ENCODE assay signal across 8 mouse cellular contexts in genomic region chr10:67311277-67311959, GRCm38 (mm10). TPM values are rescaled to one million over a fixed set of nuclear protein-coding genes. Genes with fewer than 3 reads are reported as not detected.
DNase-seq lines count a peak whose midpoint lies in the region; ATAC-seq lines count a peak whose summit lies in the region.

No protein-coding gene starts in this region.

- H3K4me2 ChIP-seq in neural tube, embryonic 11.5 days (ENCODE audit: low read depth) = no peak overlapping the region
- H3K4me2 ChIP-seq in forebrain, embryonic 14.5 days (ENCODE audit: low read length) = no peak overlapping the region
- H3K4me2 ChIP-seq in hindbrain, embryonic 14.5 days (replicated peaks) = no peak overlapping the region

- no peak overlapping the region for H3K4me3 ChIP-seq in neural tube, embryonic 11.5 days (ENCODE audit: low read depth, low read length)
- H3K4me3 ChIP-seq in forebrain, embryonic 14.5 days (ENCODE audit: low read depth, low read length) = no peak overlapping the region
- no peak overlapping the region for H3K4me3 ChIP-seq in hindbrain, embryonic 14.5 days (replicated peaks; ENCODE audit: low read length)
- no peak overlapping the region for H3K4me3 ChIP-seq in macrophage (ENCODE audit: inconsistent target)

- no peak overlapping the region for H3K27ac ChIP-seq in neural tube, embryonic 11.5 days (ENCODE audit: low read depth, low read length)
- H3K27ac ChIP-seq in forebrain, embryonic 14.5 days (ENCODE audit: low read depth, low read length) = no peak overlapping the region
- H3K27ac ChIP-seq in hindbrain, embryonic 14.5 days = no peak overlapping the region
- 0 out of 2 replicates have a peak overlapping the region, but pooled peaks have one; percentile 22 for H3K27ac ChIP-seq in macrophage

- peak; percentile 64 for DNase-seq in neural tube, embryonic 11.5 days (ENCODE audit: low spot score)
- DNase-seq in neural tube, embryonic 10.5 days (ENCODE audit: extremely low spot score, low spot score) = no peak
- peak; percentile 79 for DNase-seq in brain, adult 2 months (ENCODE audit: low read depth, low spot score)
- peak; percentile 83 for DNase-seq in forebrain, embryonic 14.5 days (ENCODE audit: low spot score)
- DNase-seq in hindbrain, embryonic 14.5 days (ENCODE audit: low spot score) = peak; percentile 75
- DNase-seq in layer of hippocampus, postnatal 25 days (ENCODE audit: extremely low spot score in 1 of 2, low spot score in 1 of 2) = peak; percentile 23 to 54
- DNase-seq in spleen, adult 12 weeks (ENCODE audit: low spot score) = peak; percentile 19

- no peaks in the 10 kb centered on the region for H3K79me2 ChIP-seq in macrophage (ENCODE audit: inconsistent target)

- no peaks in the 10 kb centered on the region for H3K9me3 ChIP-seq in neural tube, embryonic 11.5 days (ENCODE audit: control insufficient read depth, low read length)
- no peaks in the 10 kb centered on the region for H3K9me3 ChIP-seq in forebrain, embryonic 14.5 days (replicated peaks; ENCODE audit: control insufficient read depth, low read length)
- no peaks in the 10 kb centered on the region for H3K9me3 ChIP-seq in hindbrain, embryonic 14.5 days (ENCODE audit: control insufficient read depth, low read length)

- no peak for ATAC-seq in neural tube, embryonic 11.5 days (ENCODE audit: insufficient read depth, low FRiP score, low TSS enrichment)
- peak; percentile 77 for ATAC-seq in forebrain, embryonic 14.5 days
- ATAC-seq in hindbrain, embryonic 14.5 days (ENCODE audit: low FRiP score) = peak; percentile 72; the same call in 1 of the 2 replicates

- H3K4me1 ChIP-seq in neural tube, embryonic 11.5 days (ENCODE audit: control insufficient read depth, insufficient read depth, low read length) = no peaks in the 10 kb centered on the region
- H3K4me1 ChIP-seq in forebrain, embryonic 14.5 days (ENCODE audit: control insufficient read depth, insufficient read depth, low read length) = no peaks in the 10 kb centered on the region
- no peaks in the 10 kb centered on the region for H3K4me1 ChIP-seq in hindbrain, embryonic 14.5 days (replicated peaks; ENCODE audit: control insufficient read depth, insufficient read depth, low read length)

- 35% methylated on average over 9 of the region's 9 CpGs for WGBS in neural tube, embryonic 11.5 days
- 36% methylated on average over 9 of the region's 9 CpGs for WGBS in forebrain, embryonic 14.5 days
- WGBS in hindbrain, embryonic 14.5 days = 40% methylated on average over 9 of the region's 9 CpGs
- WGBS in macrophage (ENCODE audit: missing documents) = 14% methylated on average over 9 of the region's 9 CpGs

- no peaks in the 10 kb centered on the region for H3K36me3 ChIP-seq in neural tube, embryonic 11.5 days (ENCODE audit: control insufficient read depth, insufficient read depth, low read length)
- H3K36me3 ChIP-seq in forebrain, embryonic 14.5 days (ENCODE audit: control insufficient read depth, insufficient read depth, low read length) = no peaks in the 10 kb centered on the region
- no peaks in the 10 kb centered on the region for H3K36me3 ChIP-seq in hindbrain, embryonic 14.5 days (replicated peaks; ENCODE audit: control insufficient read depth, insufficient read depth)
- no peaks in the 10 kb centered on the region for H3K36me3 ChIP-seq in macrophage (ENCODE audit: inconsistent target)

- H3K27me3 ChIP-seq in neural tube, embryonic 11.5 days (ENCODE audit: control insufficient read depth, insufficient read depth, low read length) = no peaks in the 10 kb centered on the region
- H3K27me3 ChIP-seq in forebrain, embryonic 14.5 days (replicated peaks; ENCODE audit: control insufficient read depth, insufficient read depth, low read length) = no peaks in the 10 kb centered on the region
- H3K27me3 ChIP-seq in hindbrain, embryonic 14.5 days (ENCODE audit: control insufficient read depth, insufficient read depth, low read length) = no peaks in the 10 kb centered on the region

- H3K9ac ChIP-seq in neural tube, embryonic 11.5 days (ENCODE audit: low read length) = no peak overlapping the region
- H3K9ac ChIP-seq in forebrain, embryonic 14.5 days (ENCODE audit: low read length) = no peak overlapping the region
- no peak overlapping the region for H3K9ac ChIP-seq in hindbrain, embryonic 14.5 days

RNA-seq across cellular contexts. Expression of gene Nrbf2, which starts 26.3 kb away (rescaled TPM):
- polyA plus RNA-seq in neural tube, embryonic 11.5 days (2014; fragmentation: Nextera tagmentation; extraction: Ambion mirVana) = 42.1 and 44.4 TPM in 2 replicates
- 41.7 and 48.5 TPM in 2 replicates for polyA plus RNA-seq in forebrain, embryonic 14.5 days (2014; fragmentation: Nextera tagmentation; extraction: Ambion mirVana)
- polyA plus RNA-seq in hindbrain, embryonic 14.5 days (2014; fragmentation: Nextera tagmentation; extraction: Ambion mirVana) = 40.2 and 44.4 TPM in 2 replicates
- total RNA-seq in layer of hippocampus, postnatal 25 days (2021) = 10 to 100 TPM; 17.9 to 21.1 TPM
- total RNA-seq in macrophage (2018; cell fraction: chromatin; rRNA removed) = 10 to 100 TPM; 17.6 to 48.9 (median 36.4) TPM
- total RNA-seq in macrophage (2018; cell fraction: cytosol; rRNA removed) = 10 to 100 TPM; 31.6 to 52.0 (median 42.0) TPM
- 10 to 100 TPM; 22.5 to 49.8 (median 33.2) TPM for total RNA-seq in macrophage (2018; cell fraction: nucleus; rRNA removed)
- polyA plus RNA-seq in macrophage (2018) = 34.9 to 45.8 TPM (median 43.4 TPM) in 3 replicates
